Mouse (Mus musculus) splenic B cell, adult 2 months (primary cell): ENCODE measurements around the gene Pomt2.
A peak's percentile ranks its signal among the peaks of the same experiment; 100 is the strongest.
"Not testable (repeated sequence)": the region's sequence is repeated elsewhere in the genome, so short reads cannot be mapped to it uniquely, and the experiment has no call there.

Source experiments
- DNase-seq: peaks from one replicate; pipeline ENCODE4 v3.0.0-alpha.2; 2011; ENCODE audit warnings: low read depth, low spot score
- H3K27me3 ChIP-seq: 2 replicates; pipeline ENCODE4 v1.6.1; 2012; ENCODE audit warnings: mild to moderate bottlenecking, low read length, moderate library complexity, mixed read lengths; ENCODE audit not compliant: control insufficient read depth, poor library complexity, insufficient read depth, severe bottlenecking
- H3K36me3 ChIP-seq: 2 replicates; pipeline ENCODE4 v1.6.1; 2012; ENCODE audit warnings: mild to moderate bottlenecking, low read length, moderate library complexity, mixed read lengths; ENCODE audit not compliant: control insufficient read depth, poor library complexity, insufficient read depth, severe bottlenecking

Pomt2 gene

DNA sequence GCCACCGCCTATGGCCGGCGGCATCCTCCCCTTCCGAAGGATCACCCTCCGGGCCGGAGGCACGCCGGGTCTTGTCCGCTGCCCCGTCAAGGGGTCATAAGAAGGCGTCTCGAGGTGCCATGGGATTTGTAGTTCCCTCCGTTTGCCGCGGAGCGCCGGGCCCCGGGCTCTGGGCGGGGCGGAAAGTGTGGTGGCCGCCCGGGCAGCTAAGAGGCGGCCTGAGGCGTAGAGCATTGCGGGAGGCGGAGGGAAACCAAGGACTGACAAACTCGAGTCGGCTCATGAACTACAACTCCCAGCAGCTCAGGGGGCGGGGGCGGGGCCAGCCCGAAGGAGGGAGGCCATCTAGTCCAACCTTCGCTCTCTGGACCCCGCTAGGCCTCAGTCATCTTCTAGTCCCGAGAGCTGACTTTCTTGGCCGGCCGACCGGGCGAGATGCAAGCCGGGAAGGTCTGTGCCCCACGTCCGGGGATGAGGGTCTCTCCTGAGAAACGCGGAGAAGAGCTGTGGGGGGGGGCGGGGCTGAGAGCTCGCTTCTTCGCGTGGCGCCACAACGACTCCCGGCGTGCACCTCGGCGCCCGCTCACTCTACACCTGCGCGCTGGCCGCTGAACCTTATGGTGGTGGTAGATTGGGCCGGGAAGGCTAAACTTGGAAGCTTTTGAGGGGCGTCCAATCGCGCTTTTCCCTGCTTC lies at the start of gene Pomt2:
TSS of gene Pomt2 (minus strand) at position 574 of the 695 bp plus-strand sequence.
- DNase-seq, result peak; percentile 95
- Histone ChIP-seq H3K27me3 (no peaks in the 10 kb centered on the region), H3K36me3 (no peaks in the 10 kb centered on the region)

DNA sequence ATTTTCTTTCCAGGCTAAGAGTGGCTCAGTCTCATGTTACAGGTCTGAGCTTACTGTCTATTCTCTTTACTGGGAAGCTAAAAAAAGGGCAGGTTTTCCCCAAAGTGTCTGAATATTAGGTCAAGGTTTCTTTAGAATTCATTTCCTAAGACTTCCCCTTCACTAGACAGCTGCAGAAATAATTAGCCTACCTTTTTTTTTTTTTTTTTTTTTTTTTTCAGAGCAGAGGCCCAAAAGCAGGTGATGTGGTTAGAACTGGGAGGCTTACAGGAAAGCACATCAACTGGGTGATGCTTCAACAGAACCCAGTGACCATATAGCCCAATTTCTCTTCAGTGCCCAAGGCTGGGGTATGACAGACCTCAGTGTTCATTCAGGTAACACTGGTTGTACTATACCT lies 48.5 kb upstream of the Pomt2 start:
- Histone ChIP-seq H3K36me3 (no peaks in the 10 kb centered on the region), H3K27me3 (no peaks in the 10 kb centered on the region)
- DNase-seq, result peak; percentile 25

DNA sequence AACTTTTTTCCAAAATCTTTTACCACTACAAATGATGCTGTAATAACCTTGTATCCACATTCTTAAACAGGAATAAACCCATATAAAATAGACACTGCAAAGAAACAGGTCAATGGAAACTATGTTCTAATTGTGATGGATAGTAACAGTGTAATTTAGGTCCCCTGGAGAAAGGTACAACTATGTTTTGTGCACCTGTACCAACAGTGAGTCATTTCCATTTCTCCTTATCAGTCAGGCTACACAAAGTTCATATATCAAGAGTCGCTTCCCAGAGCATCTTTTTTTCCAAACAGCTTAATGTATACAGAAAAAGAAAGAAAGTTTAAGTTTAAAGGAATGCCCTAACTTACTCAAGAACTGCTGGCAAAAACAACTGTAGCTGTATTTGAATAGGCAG lies 47.3 kb upstream of the Pomt2 start:
- DNase-seq, result no peak
- no peaks in the 10 kb centered on the region for H3K27me3 ChIP-seq
- no peaks in the 10 kb centered on the region for H3K36me3 ChIP-seq

DNA sequence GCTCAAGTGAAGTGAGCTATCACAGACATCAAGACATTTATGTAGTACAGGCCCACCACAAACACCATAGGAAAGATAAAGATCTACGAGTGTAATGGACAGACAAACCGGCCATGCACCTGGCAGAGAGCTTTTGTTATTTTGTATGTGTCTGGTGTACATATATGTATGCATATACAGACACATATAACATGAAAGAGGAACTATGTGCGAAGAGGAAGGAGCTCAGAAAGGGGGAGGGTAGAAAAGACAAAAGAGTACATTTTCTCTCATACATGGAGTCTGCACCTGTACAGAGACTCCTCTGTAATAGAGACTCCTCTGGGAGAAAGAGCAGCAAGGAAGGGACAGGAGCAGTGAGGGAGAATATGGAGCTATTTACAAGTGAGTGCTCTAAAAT lies 45.2 kb upstream of the Pomt2 start:
- Histone ChIP-seq H3K36me3 (no peaks in the 10 kb centered on the region), H3K27me3 (no peaks in the 10 kb centered on the region)
- DNase-seq, result peak; percentile 60

DNA sequence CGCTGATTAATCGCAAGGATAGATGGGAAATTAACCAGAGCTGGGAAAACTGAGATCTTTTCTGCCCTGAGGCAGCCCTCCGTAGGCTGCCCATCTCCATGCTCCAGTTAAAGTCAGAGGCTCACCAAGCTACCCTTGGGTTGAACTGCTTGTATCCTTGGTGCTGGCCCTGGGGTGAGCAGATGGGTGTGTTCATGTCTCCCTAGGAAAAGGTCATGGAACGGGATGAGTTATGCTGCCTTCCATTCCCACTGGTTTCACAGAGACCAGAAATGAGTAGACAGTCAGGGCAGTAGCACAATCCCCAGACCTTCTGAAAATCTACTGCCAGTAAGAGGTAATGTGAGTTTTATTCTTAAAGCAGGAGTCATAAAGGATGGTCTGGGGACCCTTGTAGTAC lies 29.9 kb upstream of the Pomt2 start:
- peaks cover 4% of the 10 kb centered on the region for H3K36me3 ChIP-seq
- H3K27me3 ChIP-seq, result no peaks in the 10 kb centered on the region
- DNase-seq, result no peak

DNA sequence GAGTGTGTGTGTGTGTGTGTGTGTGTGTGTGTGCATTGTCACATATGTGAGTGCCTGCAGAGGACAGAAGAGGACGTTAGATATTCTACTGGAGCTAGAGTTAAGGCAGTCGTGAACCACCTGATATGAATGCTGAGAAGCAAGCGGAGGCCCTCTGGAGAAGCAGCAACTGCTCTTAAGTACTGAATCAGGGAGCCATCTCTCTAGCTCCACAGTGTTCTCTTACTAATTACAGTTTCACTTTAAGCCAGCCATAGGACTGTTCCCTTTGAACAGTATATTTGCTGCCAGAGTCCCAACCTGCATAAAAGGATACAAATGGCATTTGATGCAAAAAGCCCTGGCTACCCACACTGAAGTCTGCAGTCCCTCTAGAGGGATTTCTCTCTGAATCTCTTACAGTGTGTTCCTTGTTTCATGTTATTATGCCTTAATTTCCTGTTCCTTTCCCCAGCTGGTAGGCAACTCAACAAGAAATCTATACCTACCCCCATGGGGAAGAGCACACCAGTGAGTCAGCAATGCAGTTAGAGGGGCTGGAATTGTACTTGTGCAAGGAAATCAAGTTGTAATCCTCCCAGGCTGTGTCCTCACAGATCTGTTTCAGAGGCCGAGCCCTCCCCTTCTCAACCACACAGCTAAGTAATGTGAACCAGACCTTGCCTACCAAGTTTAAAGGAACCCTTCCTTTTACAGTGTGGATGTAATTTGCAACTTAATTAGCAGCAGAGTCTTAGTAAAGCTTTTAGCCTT lies 27.6 kb upstream of the Pomt2 start:
- Histone ChIP-seq H3K27me3 (no peaks in the 10 kb centered on the region), H3K36me3 (peaks cover 9% of the 10 kb centered on the region)
- DNase-seq, result no peak

DNA sequence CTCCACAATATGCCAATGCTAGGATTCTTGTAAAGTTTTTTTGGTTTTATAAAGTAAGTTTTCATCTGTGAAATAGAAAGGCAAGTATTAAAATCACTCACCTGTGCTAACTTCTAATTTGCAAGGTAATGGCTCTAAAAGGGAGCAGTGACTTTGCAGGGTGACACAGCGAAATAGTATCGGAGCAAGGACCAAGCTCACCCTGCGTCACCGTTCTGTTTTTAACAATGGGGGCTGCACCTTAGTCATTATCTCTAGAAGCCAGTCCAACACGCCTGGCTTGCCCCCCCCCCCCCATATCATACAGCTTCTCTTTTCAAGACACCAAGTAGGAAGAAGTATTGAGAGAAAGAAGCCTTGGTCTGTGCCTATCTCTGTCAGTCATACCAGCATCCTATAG lies 13.0 kb upstream of the Pomt2 start:
- DNase-seq, result no peak
- no peaks in the 10 kb centered on the region for H3K27me3 ChIP-seq
- no peaks in the 10 kb centered on the region; the same call in 1 of the 2 replicates for H3K36me3 ChIP-seq

DNA sequence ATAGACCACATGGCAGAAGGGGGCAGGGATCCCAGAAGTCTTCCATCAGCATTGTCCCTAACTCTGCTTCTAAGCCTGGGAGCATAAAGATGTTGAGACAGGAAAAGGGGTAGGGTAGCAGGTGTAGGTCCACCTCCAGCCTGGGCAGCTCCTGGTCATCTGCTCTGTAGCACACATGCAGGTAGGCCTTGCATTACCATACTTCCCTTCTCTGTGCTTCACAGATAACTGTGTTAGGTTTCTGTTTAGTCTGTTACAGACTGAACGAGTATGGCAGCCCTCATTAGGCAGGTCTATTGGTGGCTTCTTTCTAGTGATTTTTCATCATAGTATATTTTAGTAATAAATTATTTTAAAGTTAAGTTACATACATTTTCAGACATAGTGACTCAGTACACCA lies 12.5 kb upstream of the Pomt2 start:
- no peak for DNase-seq
- H3K36me3 ChIP-seq, result no peaks in the 10 kb centered on the region; the same call in 1 of the 2 replicates
- no peaks in the 10 kb centered on the region for H3K27me3 ChIP-seq

DNA sequence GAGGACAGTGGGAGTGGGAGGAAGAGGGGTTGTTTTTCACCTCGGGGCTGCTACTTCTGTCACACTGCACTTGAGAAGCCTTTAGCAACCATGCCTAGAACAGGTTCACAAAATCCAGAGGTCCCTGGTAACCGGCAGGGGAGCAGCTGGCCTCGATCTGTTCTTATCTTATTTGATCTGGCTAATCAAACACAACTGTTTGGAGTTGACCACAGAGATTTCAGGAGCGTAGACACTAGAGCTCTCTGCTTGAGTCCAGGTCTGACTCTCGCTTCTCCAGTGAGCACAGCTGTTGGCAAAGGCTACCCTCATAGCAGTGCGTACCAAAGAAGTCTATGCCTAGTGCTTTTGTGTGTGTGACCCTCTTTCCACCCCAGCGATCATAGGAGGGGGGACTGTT lies 10.3 kb upstream of the Pomt2 start:
- no peaks in the 10 kb centered on the region for H3K36me3 ChIP-seq
- no peak for DNase-seq
- no peaks in the 10 kb centered on the region for H3K27me3 ChIP-seq

DNA sequence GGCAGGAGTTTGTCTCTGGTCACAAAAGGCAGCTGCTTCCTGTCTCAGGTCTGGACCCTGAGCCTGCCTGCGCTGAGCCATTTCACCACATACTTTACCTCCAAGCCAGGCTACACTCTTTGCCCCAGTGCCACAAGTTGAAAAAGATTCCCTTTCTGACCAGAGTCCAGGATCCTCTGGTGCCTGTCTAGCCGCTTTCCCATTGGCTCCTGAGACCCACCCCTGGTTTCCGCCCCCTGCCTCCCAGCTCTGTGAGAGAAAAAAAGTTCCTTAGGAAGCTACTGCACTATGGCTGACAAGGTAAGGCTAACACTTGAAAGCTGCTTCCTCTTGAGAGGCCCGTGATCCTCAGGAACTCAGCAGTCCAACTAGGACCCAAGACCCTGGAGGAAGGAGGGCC lies 9.6 kb upstream of the Pomt2 start:
- no peaks in the 10 kb centered on the region for H3K36me3 ChIP-seq
- H3K27me3 ChIP-seq, result no peaks in the 10 kb centered on the region
- DNase-seq, result no peak

DNA sequence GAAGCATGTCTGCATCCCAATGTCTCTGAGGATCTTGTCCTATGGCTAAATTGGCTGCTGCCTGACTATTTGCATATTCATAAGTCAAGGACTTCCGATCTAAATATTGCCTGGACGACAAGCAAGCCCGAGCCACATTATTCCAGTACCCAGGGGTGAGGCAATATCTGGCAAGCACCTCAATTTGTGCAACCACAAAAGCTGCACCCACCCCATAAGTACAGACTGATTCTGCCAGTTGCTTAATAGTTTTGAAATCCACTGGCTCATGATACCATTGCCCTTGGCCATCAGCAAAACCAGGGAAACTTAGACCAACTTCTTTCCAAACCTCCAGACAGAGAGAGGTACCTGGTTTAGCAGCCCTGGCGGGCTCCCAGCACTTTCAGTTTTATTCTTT lies 6.7 kb upstream of the Pomt2 start:
- not testable (repeated sequence) for H3K36me3 ChIP-seq, DNase-seq, H3K27me3 ChIP-seq

DNA sequence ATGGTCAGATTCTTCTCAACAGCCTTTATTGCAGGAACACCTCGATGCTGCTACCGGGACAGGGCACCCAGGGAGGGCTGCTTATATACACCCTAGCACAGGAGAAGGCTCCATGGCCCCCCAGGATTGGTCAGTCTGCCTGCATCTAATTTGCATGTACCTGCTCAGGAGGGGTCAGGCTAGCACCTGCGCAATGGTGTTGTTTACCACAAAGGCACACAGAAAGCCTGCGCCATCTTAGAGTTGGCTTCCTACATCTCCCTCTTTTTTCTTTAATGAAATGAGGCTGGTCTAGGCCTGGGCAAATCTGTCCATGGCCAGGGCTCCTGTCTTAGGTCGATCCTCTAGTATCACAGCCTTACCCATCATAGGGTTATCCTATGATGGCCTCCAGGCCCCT lies 1.7 kb upstream of the Pomt2 start:
- no peaks in the 10 kb centered on the region for H3K36me3 ChIP-seq
- no peaks in the 10 kb centered on the region for H3K27me3 ChIP-seq
- no peak for DNase-seq

DNA sequence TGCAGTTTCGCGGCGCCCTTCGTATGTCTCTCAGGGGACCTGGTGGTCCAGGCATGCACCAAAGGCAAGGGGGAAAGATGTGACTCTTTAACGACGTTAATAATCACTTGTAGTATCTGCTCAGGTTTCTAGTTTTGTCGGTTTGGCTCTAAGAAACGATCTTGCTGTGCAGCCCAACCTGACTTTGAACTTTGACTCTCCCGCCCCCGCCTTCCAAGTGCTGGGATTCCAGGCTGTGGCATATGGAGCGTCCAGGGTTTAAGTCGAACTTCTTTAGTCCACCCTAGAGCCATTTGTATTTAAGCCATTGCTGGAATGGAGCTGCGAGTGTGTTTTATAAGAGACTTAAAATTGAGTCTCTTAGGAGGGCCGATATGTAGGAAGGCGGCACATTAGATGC lies 368 bp upstream of the Pomt2 start:
- Histone ChIP-seq H3K36me3 (no peaks in the 10 kb centered on the region), H3K27me3 (no peaks in the 10 kb centered on the region)
- DNase-seq, result no peak

DNA sequence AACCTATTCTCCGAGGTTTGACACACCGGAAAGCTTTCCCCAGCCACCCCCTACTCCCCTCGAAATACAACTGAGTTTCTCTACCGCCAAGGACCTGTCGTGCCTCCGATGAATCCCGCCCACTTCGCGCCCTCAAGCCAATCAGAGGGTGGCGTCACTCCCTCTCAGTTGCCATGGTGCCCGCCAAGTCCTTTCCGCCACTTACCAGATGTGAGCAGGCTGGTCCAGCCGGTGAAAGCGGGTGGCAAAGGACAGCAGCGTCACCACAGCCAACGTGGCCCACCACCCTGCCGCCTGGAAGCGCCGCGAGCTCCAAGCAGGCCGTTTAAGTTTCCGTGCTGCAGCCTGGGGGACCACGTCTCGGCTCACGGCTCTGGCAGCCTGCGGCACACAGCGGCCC lies 802 bp downstream of the Pomt2 start, which contains the start of gene Gstz1:
TSS of gene Gstz1 (plus strand) at position 200 of the 400 bp plus-strand sequence.
- H3K36me3 ChIP-seq, result no peaks in the 10 kb centered on the region
- H3K27me3 ChIP-seq, result no peaks in the 10 kb centered on the region
- peak; percentile 91 for DNase-seq

DNA sequence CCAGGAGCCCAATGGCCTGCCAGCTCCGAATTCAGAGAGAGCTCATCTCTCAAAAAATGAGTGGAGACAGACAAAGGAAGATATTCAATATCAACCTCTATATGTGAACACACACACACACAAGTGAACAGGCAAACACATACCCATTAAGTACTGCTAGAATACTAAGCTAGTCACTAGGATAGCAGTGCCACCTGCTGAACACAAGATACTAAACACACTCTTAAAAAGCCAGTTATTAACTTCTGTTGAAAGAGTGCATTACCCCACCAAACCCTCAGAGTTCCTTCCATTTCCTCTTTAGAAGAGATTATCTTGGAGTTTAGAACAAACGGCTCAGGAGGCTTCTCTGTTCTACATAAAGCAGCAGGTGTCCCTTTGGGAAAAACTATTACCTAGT lies 5.6 kb downstream of the Pomt2 start:
- 0 out of 2 replicates have a peak, but pooled peaks cover 3% of the 10 kb centered on the region for H3K36me3 ChIP-seq
- no peaks in the 10 kb centered on the region for H3K27me3 ChIP-seq
- DNase-seq, result no peak
